Mouse (Mus musculus) right cerebral cortex, adult 2 months (tissue): ENCODE measurements around the gene Islr.
A peak's percentile ranks its signal among the peaks of the same experiment; 100 is the strongest.
"Not testable (repeated sequence)": the region's sequence is repeated elsewhere in the genome, so short reads cannot be mapped to it uniquely, and the experiment has no call there.

Source experiments
- DNase-seq, 2 experiments: peaks; one replicate each; pipeline ENCODE4 v3.0.0; 2021 to 2022; ENCODE audit warnings: low spot score in 2 of 2

The Islr gene

DNA sequence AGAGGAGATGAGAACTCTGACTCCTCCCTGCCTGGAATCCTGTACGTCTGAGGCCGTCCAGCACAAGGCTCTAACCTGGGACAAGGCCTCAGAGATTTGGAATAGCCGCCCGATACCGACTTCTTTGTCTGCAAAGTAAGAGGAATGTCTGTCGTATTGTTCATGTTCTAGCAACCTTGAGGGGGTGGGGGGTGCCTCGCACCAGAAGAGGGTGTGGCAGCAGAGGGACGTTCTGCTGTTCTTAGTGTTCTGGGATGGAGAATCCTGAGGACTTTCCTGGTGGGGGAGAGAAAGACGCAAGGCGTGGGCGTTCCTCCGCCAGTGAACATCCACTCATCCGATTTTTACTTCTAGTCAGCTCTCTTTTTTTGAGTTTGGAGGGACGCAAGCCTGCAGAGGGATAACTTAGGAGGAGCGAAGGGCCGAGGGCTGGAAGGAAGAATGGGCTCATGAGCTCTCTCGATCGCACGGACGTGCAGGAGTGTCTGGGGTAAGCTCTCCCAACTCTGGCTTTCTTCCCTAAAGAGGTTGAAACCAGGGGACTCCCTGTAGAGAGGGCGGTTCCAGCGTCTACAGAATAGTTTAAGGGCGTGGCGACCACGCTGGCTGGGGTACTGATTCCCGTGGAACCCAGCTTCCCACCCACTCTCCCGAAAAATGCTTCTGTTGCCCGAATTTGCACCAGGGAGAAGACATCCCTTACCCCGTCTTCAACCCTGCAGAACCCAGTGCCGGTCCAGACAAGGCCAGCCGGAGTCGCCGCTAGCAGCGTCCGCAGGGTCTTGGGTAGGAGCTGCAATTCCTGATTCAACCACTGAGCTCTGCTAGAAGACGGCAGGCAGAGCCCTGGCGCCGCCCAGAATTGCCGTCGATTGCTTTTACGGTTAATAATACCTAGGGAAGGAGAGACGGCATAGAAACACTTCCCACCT lies at the start of gene Islr, which contains the start of gene Islr2:
Gene Islr (minus strand): TSS at position 791 of the 932 bp plus-strand sequence.
Gene Islr2 (minus strand): TSS at position 804 of the 932 bp plus-strand sequence.
- DNase-seq = peak; percentile 51 to 57

DNA sequence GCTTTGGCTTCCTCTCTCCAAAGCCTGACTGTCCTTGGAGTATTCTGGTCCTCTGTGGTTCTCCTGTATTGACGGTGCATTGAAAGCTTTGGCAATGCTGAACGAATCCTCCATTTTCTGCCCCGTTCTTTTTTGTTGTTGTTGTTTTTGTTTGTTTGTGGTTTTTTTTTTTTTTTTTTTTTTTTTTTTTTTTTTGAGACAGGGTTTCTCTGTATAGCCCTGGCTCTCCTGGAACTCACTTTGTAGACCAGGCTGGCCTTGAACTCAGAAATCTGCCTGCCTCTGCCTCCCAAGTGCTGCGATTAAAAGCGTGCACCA lies 49.7 kb upstream of the Islr start:
- DNase-seq = not testable (repeated sequence)

DNA sequence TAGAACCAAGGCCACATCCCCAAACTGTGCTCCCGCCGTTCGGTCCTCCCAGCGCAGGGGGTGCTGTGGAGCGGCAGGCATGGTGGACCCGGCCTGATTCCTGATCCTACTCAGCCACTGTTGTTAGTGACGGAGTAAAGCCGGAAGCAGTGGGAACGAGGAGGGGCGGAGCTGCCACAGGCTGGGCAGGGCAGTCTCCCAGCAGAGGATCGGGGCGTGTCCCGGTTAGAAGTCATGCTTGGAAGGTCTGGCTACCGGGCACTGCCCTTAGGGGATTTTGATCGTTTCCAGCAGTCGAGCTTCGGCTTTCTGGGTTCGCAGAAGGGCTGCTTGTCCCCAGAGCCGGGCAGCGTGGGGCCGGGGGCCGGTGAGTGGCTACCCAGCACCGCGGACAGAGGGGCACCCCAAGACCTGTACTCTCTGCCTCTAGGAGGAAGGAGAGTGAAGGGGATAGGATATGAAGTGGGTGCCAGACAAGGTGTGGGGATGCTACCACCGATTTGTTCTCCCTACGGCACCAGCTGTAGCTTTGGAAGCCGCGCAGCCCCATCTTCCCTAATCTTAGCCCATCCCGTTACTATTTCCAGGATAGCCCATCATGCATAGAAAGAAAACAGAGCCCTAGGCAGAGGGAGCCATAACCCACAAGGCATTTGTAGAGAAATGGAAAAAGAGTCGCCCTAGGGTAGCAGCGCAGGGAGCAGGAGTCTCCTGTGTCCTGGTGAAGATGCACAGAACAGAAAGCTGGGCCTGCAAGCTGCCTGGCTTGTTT lies 49.1 kb upstream of the Islr start, which contains the start of gene Stoml1:
Gene Stoml1 (plus strand): TSS at position 132 of the 772 bp plus-strand sequence.
- DNase-seq = peak; percentile 90 to 96

DNA sequence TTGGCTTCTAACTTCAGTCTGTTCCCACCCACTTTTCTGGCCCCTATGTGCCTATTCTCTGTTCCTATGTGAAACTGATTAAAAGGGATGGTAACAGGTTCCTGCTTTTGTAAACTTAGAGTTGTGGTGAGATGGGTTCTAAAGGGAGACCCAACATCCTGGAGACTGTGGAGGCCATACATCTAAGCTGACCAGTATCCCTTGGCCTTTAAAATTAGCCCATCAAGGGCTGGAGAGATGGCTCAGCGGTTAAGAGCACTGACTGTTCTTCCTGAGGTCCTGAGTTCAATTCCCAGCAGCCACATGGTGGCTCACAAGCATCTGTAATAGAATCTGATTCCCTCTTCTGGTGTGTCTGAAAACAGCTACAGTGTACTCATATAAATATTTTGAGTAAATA lies 46.6 kb upstream of the Islr start:
- DNase-seq = not testable (repeated sequence)

DNA sequence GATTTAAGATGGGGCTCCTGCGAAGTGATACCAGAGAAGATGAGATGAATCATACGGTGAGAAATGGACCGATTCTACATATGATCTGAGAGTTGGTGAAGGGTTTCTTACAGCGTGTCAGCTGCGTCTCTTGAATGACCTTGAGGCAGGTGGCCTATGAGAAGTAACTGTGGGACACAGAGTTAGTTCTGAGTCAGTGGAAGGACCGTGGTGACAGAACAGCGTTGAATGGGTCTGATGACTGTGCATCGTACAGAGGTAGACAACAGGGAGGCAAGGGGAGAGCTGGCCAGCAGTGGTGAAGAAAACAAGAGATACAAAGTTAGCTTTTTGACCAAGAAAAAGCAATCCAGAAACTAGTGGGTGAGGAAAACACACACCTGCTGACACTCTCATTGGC lies 46.2 kb upstream of the Islr start:
- no peak for DNase-seq

DNA sequence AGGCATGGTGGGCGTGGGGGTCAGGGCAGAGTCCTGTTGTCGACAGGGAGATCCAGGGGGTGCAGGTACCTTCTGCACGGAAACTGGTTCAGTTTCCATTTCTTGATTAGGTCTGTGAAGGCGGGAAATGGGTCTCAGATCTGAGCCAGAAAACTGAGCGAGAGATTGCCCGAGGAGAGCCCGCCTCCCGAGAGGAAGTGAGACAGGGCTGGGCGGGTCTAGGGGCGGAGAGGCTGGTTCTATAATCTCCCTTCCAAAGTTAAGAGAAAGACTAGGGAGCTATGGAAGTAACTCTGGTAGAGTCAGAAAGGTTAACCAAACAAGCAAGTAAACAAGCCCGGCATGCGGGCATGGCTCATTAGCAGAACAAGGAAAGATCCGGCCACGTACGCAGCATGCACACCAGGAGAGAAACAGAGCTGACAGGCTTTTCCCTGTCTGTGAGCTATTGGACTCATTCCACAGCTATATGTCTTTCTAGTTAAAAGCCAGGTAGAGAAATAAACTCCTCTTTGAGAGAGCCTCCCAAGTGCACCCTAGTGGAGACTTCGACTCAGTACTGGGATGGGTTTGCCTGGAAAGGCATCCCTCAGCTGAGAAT lies 45.6 kb upstream of the Islr start, which contains the start of gene Pml:
Gene Pml (minus strand): TSS at position 195 of the 601 bp plus-strand sequence.
- DNase-seq = peak; percentile 64 to 73

DNA sequence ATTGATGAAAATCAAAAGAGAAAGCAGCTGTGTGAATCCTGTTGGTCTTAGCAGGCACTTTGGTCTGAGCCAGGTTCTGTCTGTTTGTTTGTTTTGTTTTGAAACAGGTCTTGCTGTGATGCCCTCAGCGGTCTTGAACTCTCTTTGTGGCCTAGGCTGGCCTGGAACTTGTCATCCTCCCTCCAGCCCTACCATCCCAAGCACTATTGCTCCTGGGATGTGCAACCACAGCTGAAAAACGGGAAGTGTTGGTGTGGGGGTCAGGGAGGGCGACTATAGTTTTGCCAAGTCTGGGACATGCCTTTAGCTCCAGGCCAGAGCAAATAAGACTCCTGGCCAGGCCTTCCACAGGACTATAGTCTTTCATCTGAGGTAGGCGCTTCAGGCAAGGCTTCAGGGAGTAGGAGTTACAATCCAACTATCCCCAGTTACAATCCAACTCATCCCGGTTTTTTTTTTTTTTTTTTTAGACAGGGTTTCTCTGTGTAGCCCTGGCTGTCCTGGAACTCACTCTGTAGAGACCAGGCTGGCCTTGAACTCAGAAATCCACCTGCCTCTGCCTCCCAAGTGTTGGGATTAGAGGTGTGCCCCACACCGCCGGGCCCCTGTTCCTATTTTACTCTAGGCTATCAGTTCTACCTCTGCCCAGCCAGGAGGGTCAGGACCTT lies 44.8 kb upstream of the Islr start:
- DNase-seq = no peak

DNA sequence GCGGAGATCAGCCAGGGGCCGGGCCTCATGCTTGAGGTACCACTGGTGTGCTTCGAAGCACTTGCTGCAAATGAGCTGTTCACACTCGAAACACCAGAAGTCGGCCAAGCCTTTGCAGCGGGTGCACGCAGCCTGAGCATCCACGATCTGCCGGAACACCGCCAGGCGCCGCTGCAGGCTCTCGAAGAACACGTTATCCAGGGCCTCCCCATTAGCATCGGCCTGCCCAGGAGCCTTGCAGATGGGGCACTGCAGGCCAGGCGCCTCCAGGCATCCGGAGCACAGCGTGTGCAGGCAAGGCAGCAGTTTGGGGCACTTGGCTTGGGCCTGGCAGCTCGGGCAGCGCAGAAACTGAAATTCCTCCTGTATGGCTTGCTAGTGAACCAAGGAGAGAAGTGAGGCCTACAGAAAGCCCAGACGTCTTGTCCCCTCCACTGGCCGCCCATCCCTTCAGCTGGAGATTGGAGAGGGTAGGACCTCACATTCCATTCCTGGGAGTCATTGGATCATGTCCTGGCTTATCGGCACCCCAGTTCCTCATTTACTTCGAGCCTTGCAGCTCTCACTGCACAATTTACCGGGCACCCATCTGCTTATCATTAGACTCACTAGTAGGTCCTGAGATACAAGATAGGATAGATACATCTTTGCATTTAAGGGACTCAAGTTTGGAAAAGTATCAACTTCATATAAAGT lies 43.1 kb upstream of the Islr start:
- peak; percentile 82 to 84 for DNase-seq

DNA sequence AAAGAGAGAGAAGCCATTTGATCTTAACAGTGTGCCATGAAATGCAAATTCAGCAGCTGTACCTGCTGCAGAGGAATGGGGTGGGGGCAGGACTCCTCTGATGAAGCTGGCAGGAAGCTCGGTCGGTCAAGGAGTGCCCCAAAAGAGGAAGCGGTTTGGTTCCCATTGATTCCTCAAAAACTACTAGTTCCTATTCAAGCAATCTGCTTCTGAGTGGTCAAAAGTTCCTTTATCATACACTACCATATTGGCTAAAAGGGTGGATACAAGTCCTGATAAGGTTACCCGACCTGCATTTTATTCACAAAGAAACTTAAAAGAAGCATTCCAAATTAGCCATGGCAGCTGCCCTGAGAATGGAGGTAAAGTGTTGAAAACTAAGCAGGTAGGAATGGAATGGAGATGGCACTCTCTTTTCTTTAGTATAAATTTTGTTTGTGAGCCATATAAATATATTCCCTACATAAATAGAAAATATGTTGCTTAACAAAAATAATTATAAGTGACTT lies 42.0 kb upstream of the Islr start:
- DNase-seq = no peak

DNA sequence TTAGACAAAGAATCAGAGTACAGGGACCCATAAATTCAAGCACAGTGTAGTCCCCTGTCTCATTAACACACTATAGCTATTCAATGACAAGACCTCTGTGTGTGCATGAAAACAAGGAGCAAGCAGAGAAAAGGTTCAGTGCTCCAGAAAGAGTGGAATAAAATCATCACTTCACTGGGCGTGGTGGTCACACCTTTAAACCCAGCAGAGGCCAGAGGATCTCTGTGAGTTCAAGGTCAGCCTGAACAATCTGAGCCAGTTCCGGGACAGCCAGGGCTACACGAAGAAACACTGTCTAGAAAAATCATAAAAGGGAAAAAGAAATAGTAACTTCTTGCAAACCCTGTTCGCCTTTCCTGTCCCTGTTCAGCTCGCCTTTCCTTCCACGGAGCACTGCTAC lies 39.6 kb upstream of the Islr start:
- DNase-seq = no peak

DNA sequence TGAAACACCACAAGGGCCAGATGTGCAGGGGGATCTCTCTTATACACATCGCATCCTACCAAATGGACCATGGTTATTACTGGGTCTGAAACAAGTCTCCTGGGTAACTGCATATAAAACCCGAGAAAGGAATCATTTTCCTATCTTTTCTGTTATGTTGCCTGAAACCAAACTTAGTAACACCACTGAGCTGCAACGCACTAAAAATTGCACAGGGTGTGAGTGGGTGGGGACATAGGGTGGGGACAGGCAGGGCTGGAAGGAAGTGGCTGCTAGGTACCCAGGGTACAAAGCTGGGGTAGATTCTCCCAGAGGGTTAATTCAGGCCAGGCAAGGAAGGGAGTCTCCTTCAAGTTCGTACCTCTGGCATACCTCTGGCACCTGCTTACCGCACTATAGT lies 38.6 kb upstream of the Islr start:
- peak; percentile 22 to 31 for DNase-seq

DNA sequence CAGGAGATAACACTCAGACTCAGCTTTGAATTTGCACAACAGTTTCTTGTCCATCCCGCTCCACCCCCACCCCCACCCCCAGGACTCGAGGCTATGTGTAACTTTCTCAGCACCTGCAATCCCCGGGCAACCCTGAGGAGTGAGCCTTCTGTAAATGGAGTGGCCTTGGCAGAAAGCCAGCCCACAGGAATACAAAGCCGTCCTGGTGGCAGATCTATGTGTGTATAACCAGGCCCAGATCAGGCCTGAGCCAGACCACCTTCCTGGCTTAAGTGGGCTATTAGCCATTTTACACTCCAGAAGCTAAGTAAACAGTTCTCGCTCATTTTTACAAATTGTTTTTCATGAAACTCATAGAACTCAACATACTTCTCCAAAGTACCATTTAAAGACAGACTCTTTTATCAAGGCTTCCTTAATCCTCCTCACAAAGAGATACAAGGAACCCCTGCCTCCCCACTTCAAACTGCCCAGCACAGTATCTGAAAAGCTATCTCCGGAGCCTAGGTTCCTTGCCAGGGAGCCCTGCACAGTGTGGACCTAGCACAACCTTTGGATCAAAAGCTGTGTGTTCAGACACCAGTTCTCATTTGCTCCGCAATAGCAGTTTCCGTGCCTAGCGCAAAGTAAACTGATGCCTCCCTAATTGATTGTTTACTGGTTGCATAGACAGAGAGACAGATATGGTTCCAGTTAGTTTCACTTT lies 37.8 kb upstream of the Islr start:
- DNase-seq = peak in 1 of 2 experiments; percentile 26

DNA sequence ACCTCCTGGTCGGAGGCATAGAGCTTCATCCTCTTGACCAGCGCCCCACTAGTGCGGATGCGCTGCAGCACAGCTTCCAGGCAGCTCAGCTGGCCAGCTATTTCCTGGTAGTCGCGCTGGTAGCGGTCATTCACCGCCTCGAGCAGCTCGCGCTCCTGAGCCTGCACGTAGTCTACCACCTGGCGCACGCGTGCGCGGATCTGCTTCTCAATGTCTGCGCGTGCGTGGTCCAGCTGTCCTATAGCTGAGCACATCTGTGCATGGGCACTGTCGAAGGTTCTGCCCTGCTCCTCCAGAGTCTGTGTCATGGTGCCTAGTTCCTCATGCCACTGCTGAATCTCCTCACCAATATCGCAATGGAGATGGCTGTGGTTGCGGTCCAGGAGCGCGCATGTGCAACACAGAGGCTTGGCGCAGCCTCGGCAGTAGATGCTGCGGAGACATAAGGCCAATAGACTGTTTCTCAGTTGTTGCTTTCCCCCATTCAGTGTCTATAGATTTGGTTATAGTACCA lies 30.5 kb upstream of the Islr start:
- DNase-seq = no peak

DNA sequence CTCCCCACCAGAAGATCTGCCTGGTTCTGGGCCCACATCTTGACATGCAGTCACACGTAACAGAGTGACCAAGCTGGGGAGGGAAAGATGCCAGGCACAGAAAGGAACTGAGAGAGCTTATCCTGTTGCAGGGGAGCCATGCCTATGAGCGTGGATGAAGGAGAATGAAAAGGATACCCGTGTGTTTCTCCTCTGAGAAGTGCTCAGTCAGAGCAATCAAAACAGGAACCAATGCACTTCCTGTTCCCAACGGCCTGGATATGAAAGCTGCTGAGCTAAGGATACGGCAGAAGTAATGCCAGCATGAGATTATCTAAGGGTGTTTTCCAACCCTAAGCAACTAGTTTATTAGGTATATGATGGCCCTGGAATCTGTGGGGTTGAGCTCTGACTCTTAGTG lies 28.3 kb upstream of the Islr start:
- no peak for DNase-seq

DNA sequence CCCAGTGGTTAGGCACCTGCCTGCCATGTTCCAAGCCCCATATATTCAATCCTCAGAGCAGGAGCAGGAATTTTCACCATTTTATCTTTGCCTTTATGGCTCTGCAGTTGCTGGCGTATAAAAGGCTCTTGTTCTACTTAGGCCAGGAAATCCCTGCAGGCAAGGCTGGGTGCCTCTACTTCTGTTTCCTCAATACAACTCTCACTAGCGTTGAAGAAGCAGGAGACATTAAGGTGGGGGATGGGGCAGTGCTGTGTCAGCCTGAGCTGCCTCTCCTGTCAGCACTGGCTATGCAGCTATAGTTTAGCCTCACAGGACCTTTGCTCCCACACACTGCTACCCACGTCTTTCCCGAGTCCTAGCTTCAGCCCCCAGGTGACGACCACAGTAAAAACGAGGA lies 27.6 kb upstream of the Islr start:
- no peak for DNase-seq

DNA sequence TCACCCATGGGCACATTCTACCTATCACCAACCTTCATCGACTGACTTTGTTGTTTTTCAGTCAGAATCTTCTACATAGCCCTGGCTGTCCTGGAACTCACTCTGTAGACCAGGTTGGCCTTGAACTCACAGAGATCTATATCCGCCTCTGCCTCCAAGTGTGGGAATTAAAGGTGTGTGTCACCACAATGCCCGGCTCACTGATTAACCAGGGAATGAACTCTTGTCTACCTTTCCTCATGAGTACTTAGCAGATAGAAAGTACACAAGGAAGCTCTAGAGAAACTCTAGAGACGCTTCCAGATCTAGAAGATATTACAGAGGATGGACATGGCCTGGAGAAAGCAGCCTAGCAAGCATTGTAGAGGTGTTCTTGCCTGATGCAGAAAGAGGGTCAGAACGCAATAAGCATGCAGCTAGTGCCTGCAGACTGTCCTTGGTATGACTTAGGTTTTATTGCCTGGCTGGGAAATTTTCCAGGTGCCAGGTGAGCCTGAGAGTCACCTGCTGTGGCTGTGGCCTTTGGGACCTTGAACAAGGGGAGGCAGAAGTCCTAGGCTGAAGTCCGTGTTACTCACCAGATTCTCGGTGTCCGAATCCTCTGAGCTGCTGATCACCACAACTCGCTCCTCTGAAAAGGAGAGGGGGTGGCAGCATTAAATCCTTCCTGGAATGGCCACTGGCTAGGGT lies 24.8 kb upstream of the Islr start:
- no peak for DNase-seq

DNA sequence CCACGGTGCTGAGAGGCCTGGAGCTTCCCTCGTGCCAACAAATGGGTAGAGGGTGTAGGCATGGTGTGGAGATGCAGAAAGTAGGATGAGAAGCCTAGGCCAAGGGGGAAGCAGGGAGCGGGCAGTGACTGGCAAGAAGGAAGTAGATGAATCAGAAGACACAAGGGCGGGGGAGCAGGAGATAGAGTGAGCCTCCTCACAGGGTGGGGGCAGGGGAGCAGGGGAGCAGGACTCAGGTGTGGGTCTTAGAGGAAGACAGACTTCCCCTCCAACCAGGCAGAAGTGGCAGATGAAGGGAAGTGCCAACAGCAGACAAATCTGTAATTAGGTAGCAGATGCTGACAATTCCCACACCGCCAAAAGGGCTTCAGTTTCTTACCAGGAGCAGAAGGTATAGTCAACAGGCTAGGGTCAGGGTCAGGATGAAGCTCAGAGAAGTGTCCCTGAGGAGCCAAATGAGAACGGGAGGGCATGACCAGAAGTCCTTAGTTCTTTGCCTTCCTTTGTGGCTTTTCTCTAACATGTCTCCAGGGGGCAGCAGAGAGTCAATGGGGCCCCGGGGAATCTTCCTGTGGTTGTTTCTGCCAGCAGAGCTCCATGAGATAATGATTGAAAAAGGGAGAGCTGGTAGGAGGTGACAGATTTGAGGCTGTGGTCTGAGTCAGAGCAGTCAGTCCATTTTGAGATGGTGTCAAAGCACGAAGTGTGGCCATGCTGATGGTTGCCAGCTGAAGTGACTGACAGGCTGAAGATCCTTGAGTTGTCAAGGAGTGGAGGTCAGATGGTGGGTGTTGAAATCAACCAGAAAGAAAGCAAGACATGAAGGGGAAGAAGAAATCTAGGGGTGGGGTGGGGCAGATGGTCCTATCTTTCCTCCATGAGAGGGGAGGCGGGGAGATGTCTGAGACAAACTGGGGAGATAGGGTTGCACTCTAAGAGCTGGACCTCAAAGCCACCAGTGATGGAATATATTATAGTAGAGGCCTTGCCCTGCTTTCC lies 22.1 kb upstream of the Islr start:
- DNase-seq = peak; percentile 45 to 69

DNA sequence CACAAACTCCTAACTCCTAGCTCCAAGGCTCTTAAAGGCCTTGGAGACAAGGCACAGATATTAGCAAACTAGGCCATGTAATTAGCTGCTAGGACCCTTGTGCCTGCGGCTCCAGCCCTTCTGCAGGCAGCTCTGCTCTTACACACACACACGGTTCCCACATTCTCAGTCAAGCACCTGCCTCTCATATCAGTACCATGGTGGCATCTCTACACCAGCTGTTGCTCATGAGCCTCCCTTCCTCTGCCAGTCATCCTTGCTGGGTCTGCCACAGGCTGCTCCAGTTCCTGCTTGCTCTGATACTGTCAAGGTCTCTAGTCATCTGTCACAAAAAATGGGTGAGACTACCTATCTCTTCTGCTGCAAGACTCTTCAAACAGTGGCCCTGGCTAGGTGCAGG lies 20.2 kb upstream of the Islr start:
- no peak for DNase-seq
